ENCODE assay signal across 8 mouse cellular contexts in genomic region chr1:106542731-106543130, GRCm38 (mm10).
DNase-seq lines count a peak whose midpoint lies in the region; ATAC-seq and TF ChIP-seq lines count a peak whose summit lies in the region.

No protein-coding gene starts in this region.

- H3K4me3 ChIP-seq in heart, adult 2 months, result no peak overlapping the region
- H3K4me3 ChIP-seq in heart, embryonic 11.5 days (ENCODE audit: low read depth, low read length), result no peak overlapping the region
- no peak overlapping the region for H3K4me3 ChIP-seq in limb, embryonic 11.5 days (ENCODE audit: low read depth, low read length)

- intact Hi-C loops in heart, adult 2 months (cut with DNase I), result loop anchor here (5.0 to 10.0 kb wide), 2 partner anchors 195 to 272 kb away; no protein-coding TSS in a partner anchor

- ATAC-seq in heart, embryonic 11.5 days (replicated peaks; ENCODE audit: insufficient number of reproducible peaks, low FRiP score, low TSS enrichment), result no peak
- ATAC-seq in limb, embryonic 11.5 days (ENCODE audit: insufficient number of reproducible peaks, low FRiP score, low TSS enrichment, low read depth), result no peak
- ATAC-seq in megakaryocyte-erythroid progenitor cell, adult 5-6 weeks (replicated peaks; ENCODE audit: low FRiP score, low TSS enrichment, poor library complexity, severe bottlenecking), result no peak

- 0 out of 2 replicates have a peak, but pooled peaks have one; percentile 24 for TF ChIP-seq EP300 in heart, adult 2 months (IDR thresholded peaks at IDR 0.05; ENCODE audit: insufficient read depth, low read depth, low read length)

- H3K9me3 ChIP-seq in heart, embryonic 11.5 days (replicated peaks; ENCODE audit: control insufficient read depth, low read length), result no peaks in the 10 kb centered on the region
- H3K9me3 ChIP-seq in limb, embryonic 11.5 days (ENCODE audit: control insufficient read depth, low read length), result no peaks in the 10 kb centered on the region

- WGBS in heart, adult 2 months, result 44% methylated on average over 5 of the region's 5 CpGs
- 46% methylated on average over 5 of the region's 5 CpGs for WGBS in heart, embryonic 11.5 days (ENCODE audit: insufficient replicate concordance)
- WGBS in limb, embryonic 11.5 days, result 37% methylated on average over 5 of the region's 5 CpGs

- peak; percentile 76 for TF ChIP-seq CTCF in heart, adult 2 months (IDR thresholded peaks at IDR 0.05)

- H3K79me2 ChIP-seq in heart, adult 2 months (replicated peaks; ENCODE audit: control insufficient read depth, insufficient read depth, low read length), result no peaks in the 10 kb centered on the region

- DNase-seq in heart, adult 2 months, result peak; percentile 29 to 66
- peak; percentile 29 for DNase-seq in urinary bladder, postnatal 25 days (ENCODE audit: low spot score)
- DNase-seq in urinary bladder, postnatal 10 days (ENCODE audit: low spot score), result no peak
- DNase-seq in frontal cortex, postnatal 36 days (ENCODE audit: low spot score in 2 of 2), result peak; percentile 31 to 42
- peak; percentile 67 for DNase-seq in limb, embryonic 11.5 days (ENCODE audit: low spot score)
- DNase-seq in right cerebral cortex, adult 2 months (ENCODE audit: low spot score in 2 of 2), result peak; percentile 51 to 60

- H3K27me3 ChIP-seq in heart, adult 2 months (ENCODE audit: control insufficient read depth, insufficient read depth, low read length), result no peaks in the 10 kb centered on the region
- H3K27me3 ChIP-seq in heart, embryonic 11.5 days (ENCODE audit: control insufficient read depth, insufficient read depth, low read length), result no peaks in the 10 kb centered on the region
- no peaks in the 10 kb centered on the region for H3K27me3 ChIP-seq in limb, embryonic 11.5 days (ENCODE audit: control insufficient read depth, insufficient read depth, low read length)

- no peaks in the 10 kb centered on the region for H3K36me3 ChIP-seq in heart, adult 2 months (ENCODE audit: control insufficient read depth, insufficient read depth, low read length)
- no peaks in the 10 kb centered on the region for H3K36me3 ChIP-seq in heart, embryonic 11.5 days (ENCODE audit: control insufficient read depth, insufficient read depth, low read length)
- H3K36me3 ChIP-seq in limb, embryonic 11.5 days (ENCODE audit: control insufficient read depth, insufficient read depth, low read length), result no peaks in the 10 kb centered on the region

- H3K27ac ChIP-seq in heart, adult 2 months, result no peak overlapping the region
- H3K27ac ChIP-seq in heart, embryonic 11.5 days (ENCODE audit: low read depth, low read length), result no peak overlapping the region
- no peak overlapping the region for H3K27ac ChIP-seq in limb, embryonic 11.5 days (replicated peaks; ENCODE audit: low read depth, low read length)

- no peak for TF ChIP-seq POLR2A in heart, adult 2 months (IDR thresholded peaks at IDR 0.05; ENCODE audit: insufficient read depth, low read depth, low read length)

- no peak overlapping the region for H3K9ac ChIP-seq in heart, adult 2 months (ENCODE audit: low read depth, low read length)
- H3K9ac ChIP-seq in heart, embryonic 11.5 days (ENCODE audit: low read depth, low read length), result no peak overlapping the region
- H3K9ac ChIP-seq in limb, embryonic 11.5 days (ENCODE audit: low read length), result no peak overlapping the region

- H3K4me1 ChIP-seq in heart, adult 2 months (ENCODE audit: control insufficient read depth, insufficient read depth, low read length), result peaks cover 2% of the 10 kb centered on the region
- no peaks in the 10 kb centered on the region for H3K4me1 ChIP-seq in heart, embryonic 11.5 days (ENCODE audit: control insufficient read depth, insufficient read depth, low read length)
- H3K4me1 ChIP-seq in limb, embryonic 11.5 days (ENCODE audit: control insufficient read depth, insufficient read depth, low read length), result no peaks in the 10 kb centered on the region

- no peak overlapping the region for H3K4me2 ChIP-seq in heart, embryonic 11.5 days
- no peak overlapping the region for H3K4me2 ChIP-seq in limb, embryonic 11.5 days (ENCODE audit: low read depth, severe bottlenecking)
